Mouse (Mus musculus) hindlimb bud, embryonic 11.5 days (tissue): ENCODE results near the gene Ssr1.

Experiments used
- DNase-seq: peaks from one replicate; pipeline ENCODE4 v3.0.0-alpha.2; 2012; ENCODE audit warnings: low read depth, low spot score; ENCODE audit errors: extremely low spot score

Ssr1 gene

GRCm38 (mm10) chr13:37993704-37994404, at the start of gene Ssr1:
Gene Ssr1, minus strand, starts transcription at chr13:37994217.
- DNase-seq, result peak; percentile 54

- no peak for DNase-seq
These were observed 43.8 kb upstream of the Ssr1 start for GRCm38 (mm10) chr13:38037811-38038210.

GRCm38 (mm10) chr13:38037044-38037687, 43.1 kb upstream of the Ssr1 start, which contains the start of gene Cage1:
Gene Cage1, minus strand, starts transcription at chr13:38037069.
- peak; percentile 93 for DNase-seq

GRCm38 (mm10) chr13:38036343-38037043, 42.5 kb upstream of the Ssr1 start, which contains the start of gene Riok1:
Gene Riok1, plus strand, starts transcription at chr13:38036995.
- DNase-seq, result no peak

GRCm38 (mm10) chr13:38028407-38028806, 34.4 kb upstream of the Ssr1 start:
- DNase-seq, result no peak

GRCm38 (mm10) chr13:38027618-38028248, 33.7 kb upstream of the Ssr1 start:
- no peak for DNase-seq

- no peak for DNase-seq
These were observed 31.9 kb upstream of the Ssr1 start for GRCm38 (mm10) chr13:38025874-38026273.

- DNase-seq, result no peak
These were observed 24.8 kb upstream of the Ssr1 start for GRCm38 (mm10) chr13:38018791-38019190.

GRCm38 (mm10) chr13:38015591-38015990, 21.6 kb upstream of the Ssr1 start:
- DNase-seq, result no peak

- DNase-seq, result no peak
These were observed 18.4 kb upstream of the Ssr1 start for GRCm38 (mm10) chr13:38012436-38012835.

GRCm38 (mm10) chr13:38010444-38010910, 16.5 kb upstream of the Ssr1 start:
- no peak for DNase-seq

- no peak for DNase-seq
These were observed 15.8 kb upstream of the Ssr1 start for GRCm38 (mm10) chr13:38009721-38010408.

- DNase-seq, result no peak
These were observed 14.0 kb upstream of the Ssr1 start for GRCm38 (mm10) chr13:38007972-38008371.

- no peak for DNase-seq
These were observed 8.4 kb upstream of the Ssr1 start for GRCm38 (mm10) chr13:38002461-38002860.

GRCm38 (mm10) chr13:37999713-38000112, 5.7 kb upstream of the Ssr1 start:
- no peak for DNase-seq

- DNase-seq, result no peak
These were observed 360 bp upstream of the Ssr1 start for GRCm38 (mm10) chr13:37994405-37994749.

- DNase-seq, result no peak
These were observed 677 bp downstream of the Ssr1 start for GRCm38 (mm10) chr13:37993376-37993703.

GRCm38 (mm10) chr13:37992638-37993371, 1.2 kb downstream of the Ssr1 start:
- DNase-seq, result no peak

- DNase-seq, result no peak
These were observed 4.3 kb downstream of the Ssr1 start for GRCm38 (mm10) chr13:37989701-37990100.

GRCm38 (mm10) chr13:37986166-37986565, 7.9 kb downstream of the Ssr1 start:
- DNase-seq, result no peak
